Comparison of ENCODE assay signal across 18 mouse cellular contexts in genomic region chr14:60422920-60423319, GRCm38 (mm10). TPM values are rescaled to one million over a fixed set of nuclear protein-coding genes. Genes with fewer than 3 reads are reported as not detected.
"Had no signal": no experiment of that assay in that cellular context is flagged by ENCODE, and none has a peak within 500 bp of the region (broad histone marks: within the 10 kb centered on the region; RNA-seq: fewer than 3 reads in every experiment).

No protein-coding gene starts in this region.

- DNase-seq: gastrocnemius, postnatal 14 days; gastrocnemius, postnatal 36 days; heart, adult 18-20 months; heart, postnatal 10 days; heart, postnatal 4 days; kidney, adult 18-20 months; kidney, adult 8-10 months; kidney, postnatal 10 days; kidney, postnatal 25 days; kidney, postnatal 4 days; left cerebral cortex, postnatal 4 days had no signal

- ATAC-seq: hindbrain, embryonic 16.5 days; inflammation-experienced regulatory T-cells, adult 6 months; intestine, embryonic 15.5 days; intestine, postnatal 0 days; liver, embryonic 12.5 days had no signal

RNA-seq across cellular contexts. Expression of gene Amer2, which starts 49.9 kb away (rescaled TPM):
- total RNA-seq: gastrocnemius, postnatal 36 days; heart, adult 18-20 months; heart, adult 8-10 months; heart, postnatal 25 days had no signal
